Mouse (Mus musculus) left cerebral cortex, postnatal 25 days (tissue): ENCODE measurements around the gene Nrbp1. TPM values are rescaled to one million over a fixed set of nuclear protein-coding genes. Genes with fewer than 3 reads are reported as not detected.
A peak's percentile ranks its signal among the peaks of the same experiment; 100 is the strongest.

Experiments
- DNase-seq, 2 experiments: peaks; one replicate each; pipeline ENCODE4 v3.0.0; 2022; ENCODE audit warnings: low spot score in 2 of 2, mixed read lengths in 1 of 2
- intact Hi-C: fragments of 180-260 bp; cut with DNase I; formaldehyde crosslinking; loops from one replicate; pipeline ENCODE4 v1.15.1; 2025
- total RNA-seq, 2 experiments: library from RNA; stranded (reverse); gene quantifications; 2 replicates each; pipeline ENCODE4 v1.2.3; 2021

Gene Nrbp1
- total RNA-seq, 2 experiments from 2014 or later, result 81.8 to 83.1 TPM

- intact Hi-C loops, result no loop called here
- DNase-seq, result no peak
Measured at GRCm38 (mm10) chr5:31252795-31253545, 12.3 kb downstream of the Nrbp1 start.

- no peak for DNase-seq
- intact Hi-C loops, result no loop called here
Measured at GRCm38 (mm10) chr5:31253806-31254205, 13.1 kb downstream of the Nrbp1 start.

GRCm38 (mm10) chr5:31254452-31254851, 13.8 kb downstream of the Nrbp1 start:
- intact Hi-C loops, result no loop called here
- DNase-seq, result no peak

- DNase-seq, result no peak
- intact Hi-C loops, result no loop called here
Measured at GRCm38 (mm10) chr5:31254901-31255300, 14.2 kb downstream of the Nrbp1 start.

GRCm38 (mm10) chr5:31255381-31255780, 14.7 kb downstream of the Nrbp1 start:
- intact Hi-C loops, result no loop called here
- no peak for DNase-seq

GRCm38 (mm10) chr5:31255971-31256370, 15.3 kb downstream of the Nrbp1 start:
- intact Hi-C loops, result no loop called here
- DNase-seq, result no peak

- DNase-seq, result no peak
- intact Hi-C loops, result no loop called here
Measured at GRCm38 (mm10) chr5:31257616-31258015, 17.0 kb downstream of the Nrbp1 start.

GRCm38 (mm10) chr5:31266101-31266500, 25.4 kb downstream of the Nrbp1 start:
- intact Hi-C loops, result no loop called here
- DNase-seq, result no peak

- no peak for DNase-seq
- intact Hi-C loops, result no loop called here
Measured at GRCm38 (mm10) chr5:31267686-31268085, 27.0 kb downstream of the Nrbp1 start.

- intact Hi-C loops, result no loop called here
- peak in 1 of 2 experiments; percentile 80 for DNase-seq
Measured at GRCm38 (mm10) chr5:31273018-31273417, 32.4 kb downstream of the Nrbp1 start.

- DNase-seq, result no peak
- intact Hi-C loops, result no loop called here
Measured at GRCm38 (mm10) chr5:31279245-31279988, 38.8 kb downstream of the Nrbp1 start.

- intact Hi-C loops, result no loop called here
- no peak for DNase-seq
Measured at GRCm38 (mm10) chr5:31288225-31288624, 47.6 kb downstream of the Nrbp1 start.

GRCm38 (mm10) chr5:31288655-31289054, 48.0 kb downstream of the Nrbp1 start:
- no peak for DNase-seq
- intact Hi-C loops, result no loop called here

GRCm38 (mm10) chr5:31289626-31290230, 49.1 kb downstream of the Nrbp1 start:
- DNase-seq, result no peak
- intact Hi-C loops, result loop anchor here (2.0 to 10.0 kb wide), 2 partner anchors 69 to 325 kb away; partner anchors contain the start of genes Ppm1g, Preb and Tcf23

- intact Hi-C loops, result loop anchor here (2.0 to 10.0 kb wide), 2 partner anchors 70 to 326 kb away; partner anchors contain the start of genes Ppm1g, Preb and Tcf23
- peak; percentile 95 to 99 for DNase-seq
Measured at GRCm38 (mm10) chr5:31290521-31291360, 50.1 kb downstream of the Nrbp1 start, which contains the start of gene Ift172. Gene Ift172, minus strand, starts transcription at chr5:31291116.

GRCm38 (mm10) chr5:31291361-31291688, 50.7 kb downstream of the Nrbp1 start:
- intact Hi-C loops, result loop anchor here (2.0 to 10.0 kb wide), 2 partner anchors 71 to 327 kb away; partner anchors contain the start of genes Ppm1g, Preb and Tcf23
- no peak for DNase-seq

GRCm38 (mm10) chr5:31294964-31295605, 54.4 kb downstream of the Nrbp1 start:
- DNase-seq, result no peak
- intact Hi-C loops, result loop anchor here (10.0 kb wide), 1 partner anchor 330 kb away; the partner anchor contains the start of genes Preb and Tcf23

GRCm38 (mm10) chr5:31295606-31296141, 55.0 kb downstream of the Nrbp1 start, which contains the start of gene Fndc4:
Gene Fndc4, minus strand, starts transcription at chr5:31296080.
- intact Hi-C loops, result loop anchor here (10.0 kb wide), 1 partner anchor 331 kb away; the partner anchor contains the start of genes Preb and Tcf23
- DNase-seq, result peak; percentile 49 to 52
